Mouse (Mus musculus) liver, embryonic 14.5 days (tissue): ENCODE data around the gene Arl8a.

Source experiments
- CTCF ChIP-seq: IDR thresholded peaks from 2 replicates; pipeline ENCODE4 v1.5.1; 2016; ENCODE audit warnings: antibody characterized with exemption, low read depth, control low read depth
- EP300 ChIP-seq: IDR thresholded peaks from 2 replicates; pipeline ENCODE4 v1.6.1; 2016; ENCODE audit warnings: antibody characterized with exemption, low read depth

DNA sequence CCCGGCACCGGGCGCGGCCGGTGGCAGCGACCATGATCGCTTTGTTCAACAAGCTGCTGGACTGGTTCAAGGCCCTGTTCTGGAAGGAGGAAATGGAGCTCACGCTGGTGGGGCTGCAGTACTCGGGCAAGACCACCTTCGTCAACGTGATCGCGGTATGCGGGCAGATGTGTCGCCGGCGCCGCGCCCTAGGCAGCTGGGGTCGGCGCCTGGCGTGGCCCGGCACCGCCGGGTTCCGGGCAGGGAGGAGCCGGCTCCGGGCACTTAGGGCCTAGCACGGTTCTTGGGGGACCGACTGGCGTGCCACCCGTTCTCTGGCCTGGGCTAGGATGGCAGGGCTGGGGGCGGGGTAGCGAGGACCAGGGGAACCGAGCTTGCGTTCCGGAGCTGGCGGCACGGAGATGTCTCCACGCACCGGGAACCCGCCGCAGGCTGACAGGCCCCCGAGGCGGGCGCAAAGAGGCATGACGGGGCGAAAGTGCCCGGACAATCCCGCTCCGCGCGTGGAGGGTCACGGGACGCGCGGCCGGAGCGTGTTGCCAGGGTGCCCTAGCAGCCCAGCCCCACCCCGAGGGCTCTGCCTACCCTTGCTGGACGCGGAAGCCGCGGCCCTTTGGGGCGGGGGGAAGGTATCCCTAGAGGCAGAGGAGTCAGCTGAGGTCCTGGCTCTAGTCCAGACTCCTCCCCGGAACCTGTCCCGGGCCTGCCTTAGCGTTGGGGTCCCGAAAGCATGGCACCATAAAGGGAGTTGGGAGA is 500 bp downstream of the Arl8a start:
- TF ChIP-seq CTCF, result no peak
- TF ChIP-seq EP300, result no peak
